Mouse (Mus musculus): ENCODE results near the gene Tjp3.

The Tjp3 gene

DNA sequence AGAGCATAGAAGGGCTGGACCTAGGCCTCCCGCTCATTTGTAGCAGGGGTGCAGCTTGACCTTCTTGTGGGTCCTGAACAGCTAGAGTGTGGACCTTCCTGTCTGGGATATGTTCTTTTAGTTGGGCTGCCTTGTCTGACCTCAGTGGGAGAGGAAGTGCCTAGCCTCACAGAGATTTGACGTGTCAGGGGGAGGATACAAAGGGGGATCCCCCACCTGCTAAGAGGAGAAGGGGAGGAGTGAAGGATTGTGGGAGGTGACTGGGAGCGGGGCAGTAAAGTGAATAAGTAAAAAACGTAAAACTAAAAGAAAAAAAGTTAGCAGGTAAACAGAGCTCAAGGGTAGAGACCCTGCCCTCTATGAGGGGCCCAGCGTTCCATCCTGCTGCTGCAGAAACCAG is 18.2 kb upstream of the Tjp3 start:
- ChIA-PET POLR2A (interaction anchor here in 2 of 4 experiments (1.5 to 9.8 kb wide), 4 partner anchors 11 to 16 kb away, joined by 6 to 85 read pairs (median 10); partner anchors contain the start of genes Cactin (in 2 of the 2), Pip5k1c (in 1 of the 2) and Tjp3 (in 1 of the 2)), CTCF (interaction anchor here in 1 of 4 experiments (1.2 to 3.4 kb wide), 3 partner anchors 17 to 32 kb away, joined by 3 to 14 read pairs (median 4); partner anchors contain the start of genes Pip5k1c and Tjp3)

DNA sequence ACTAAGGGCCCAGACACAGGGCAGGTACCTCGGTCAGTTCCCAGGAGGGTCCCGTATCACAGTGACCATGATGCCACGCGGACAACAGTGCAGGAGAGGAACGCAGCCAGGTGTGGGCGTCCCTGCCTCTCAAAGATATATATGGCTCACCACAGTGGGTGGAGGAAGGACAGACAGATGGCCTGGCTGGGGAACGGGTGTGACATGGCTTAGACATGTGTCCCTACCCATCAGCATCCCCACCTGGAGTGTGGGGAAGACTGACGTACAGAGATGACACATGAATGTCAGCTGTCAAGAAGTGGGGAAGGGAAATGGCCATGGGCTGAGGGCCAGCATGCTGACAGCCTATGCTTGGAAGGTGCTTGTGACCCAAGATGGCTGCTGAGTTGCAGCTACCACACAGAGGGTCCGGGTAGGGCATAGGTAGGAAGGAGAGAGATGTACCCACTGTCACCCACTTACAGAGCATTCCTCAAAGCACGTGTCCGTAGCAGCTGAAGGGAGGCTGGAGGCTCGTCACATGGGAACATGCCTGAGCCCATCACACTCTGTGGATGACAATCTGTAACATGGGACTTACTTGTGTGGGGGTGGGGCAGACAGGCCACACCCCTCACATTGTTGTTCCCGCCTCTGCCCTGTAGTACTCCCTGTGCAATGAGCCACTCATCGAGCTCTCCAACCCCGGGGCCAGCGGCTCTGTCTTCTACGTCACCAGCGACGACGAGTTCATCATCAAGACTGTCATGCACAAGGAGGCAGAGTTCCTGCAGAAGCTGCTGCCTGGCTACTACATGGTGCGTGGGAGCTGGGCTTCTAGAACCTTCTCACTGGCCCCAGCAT is 15.7 kb upstream of the Tjp3 start:
- POLR2A ChIA-PET = interaction anchor here (0.6 to 8.6 kb wide), 10 partner anchors 9 to 42 kb away, joined by 3 to 79 read pairs (median 5); partner anchors contain the start of genes Pip5k1c (in 3 of the 4), Cactin (in 2 of the 4) and Tjp3 (in 1 of the 4)
- CTCF ChIA-PET = interaction anchor here (0.5 to 8.6 kb wide), 13 partner anchors 9 to 109 kb away, joined by 3 to 263 read pairs (median 5); partner anchors contain the start of genes Tjp3 (in 3 of the 4), Pip5k1c (in 2 of the 4) and Cactin (in 1 of the 4)

- CTCF ChIA-PET = interaction anchor here (0.7 to 8.6 kb wide), 21 partner anchors 8 to 85 kb away, joined by 3 to 263 read pairs (median 9); partner anchors contain the start of genes Pip5k1c (in 3 of the 4), Tjp3 (in 2 of the 4), Cactin (in 1 of the 4) and Gipc3 (in 1 of the 4)
- POLR2A ChIA-PET = interaction anchor here (0.6 to 8.6 kb wide), 15 partner anchors 10 to 201 kb away, joined by 3 to 79 read pairs (median 6); partner anchors contain the start of genes Cactin (in 3 of the 4), Pip5k1c (in 2 of the 4) and Tjp3 (in 1 of the 4)
These were observed 14.8 kb upstream of the Tjp3 start for GRCm38 (mm10) chr10:81306173-81306668.

- CTCF ChIA-PET = interaction anchor here (0.7 to 8.6 kb wide), 58 partner anchors 8 to 882 kb away, joined by 3 to 263 read pairs (median 5); partner anchors contain the start of genes Pip5k1c (in 4 of the 4), Cactin (in 3 of the 4), Tjp3 (in 3 of the 4) and Hmg20b (in 2 of the 4)
- POLR2A ChIA-PET = interaction anchor here (0.7 to 8.6 kb wide), 26 partner anchors 8 to 201 kb away, joined by 3 to 79 read pairs (median 5); partner anchors contain the start of genes Pip5k1c (in 4 of the 4), Cactin (in 3 of the 4) and Tjp3 (in 2 of the 4)
These were observed 14.3 kb upstream of the Tjp3 start for GRCm38 (mm10) chr10:81305663-81306062.

GRCm38 (mm10) chr10:81304597-81305238 is 13.3 kb upstream of the Tjp3 start:
- CTCF ChIA-PET = interaction anchor here (0.5 to 8.6 kb wide), 88 partner anchors 8 to 881 kb away, joined by 3 to 263 read pairs (median 4); partner anchors contain the start of genes Pip5k1c (in 4 of the 4), Cactin (in 3 of the 4), Tjp3 (in 3 of the 4) and Hmg20b (in 2 of the 4)
- POLR2A ChIA-PET = interaction anchor here (0.7 to 8.6 kb wide), 34 partner anchors 9 to 718 kb away, joined by 3 to 79 read pairs (median 4); partner anchors contain the start of genes Cactin (in 4 of the 4), Pip5k1c (in 4 of the 4) and Tjp3 (in 2 of the 4)

GRCm38 (mm10) chr10:81303761-81304160 is 12.4 kb upstream of the Tjp3 start:
- ChIA-PET CTCF (interaction anchor here in 3 of 4 experiments (2.7 to 8.6 kb wide), 4 partner anchors 11 to 17 kb away, joined by 20 to 263 read pairs (median 66); partner anchors contain the start of genes Pip5k1c (in 2 of the 3), Tjp3 (in 2 of the 3) and Cactin (in 1 of the 3)), POLR2A (interaction anchor here (0.6 to 8.6 kb wide), 13 partner anchors 9 to 246 kb away, joined by 3 to 79 read pairs (median 7); partner anchors contain the start of genes Pip5k1c (in 3 of the 4), Cactin (in 2 of the 4) and Tjp3 (in 2 of the 4))

DNA sequence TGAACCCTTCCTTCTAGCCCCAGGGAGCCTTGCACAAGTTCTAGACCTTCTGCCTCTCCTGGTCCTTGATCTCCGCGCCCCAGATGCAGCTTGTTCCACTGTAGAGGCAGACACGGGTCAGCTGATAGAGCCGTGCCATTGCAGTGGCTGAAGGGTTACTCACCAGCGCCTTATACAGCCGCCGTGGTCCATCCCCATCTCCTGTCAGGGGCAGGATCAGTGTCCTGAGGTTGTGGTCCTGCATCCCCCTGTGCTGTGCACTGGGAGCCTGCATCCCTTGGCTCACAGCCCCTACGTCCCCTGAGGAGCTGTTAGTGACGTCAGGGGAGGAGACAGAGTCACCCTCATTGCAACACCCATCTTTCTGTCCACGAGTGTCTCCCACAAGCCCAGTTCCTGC is 11.9 kb upstream of the Tjp3 start:
- POLR2A ChIA-PET = interaction anchor here (0.6 to 8.6 kb wide), 14 partner anchors 8 to 247 kb away, joined by 3 to 79 read pairs (median 4); partner anchors contain the start of genes Cactin (in 3 of the 4), Pip5k1c (in 2 of the 4) and Tjp3 (in 2 of the 4)
- CTCF ChIA-PET = interaction anchor here in 3 of 4 experiments (0.6 to 8.6 kb wide), 6 partner anchors 11 to 247 kb away, joined by 3 to 263 read pairs (median 16); partner anchors contain the start of genes Pip5k1c (in 3 of the 3) and Tjp3 (in 2 of the 3)

DNA sequence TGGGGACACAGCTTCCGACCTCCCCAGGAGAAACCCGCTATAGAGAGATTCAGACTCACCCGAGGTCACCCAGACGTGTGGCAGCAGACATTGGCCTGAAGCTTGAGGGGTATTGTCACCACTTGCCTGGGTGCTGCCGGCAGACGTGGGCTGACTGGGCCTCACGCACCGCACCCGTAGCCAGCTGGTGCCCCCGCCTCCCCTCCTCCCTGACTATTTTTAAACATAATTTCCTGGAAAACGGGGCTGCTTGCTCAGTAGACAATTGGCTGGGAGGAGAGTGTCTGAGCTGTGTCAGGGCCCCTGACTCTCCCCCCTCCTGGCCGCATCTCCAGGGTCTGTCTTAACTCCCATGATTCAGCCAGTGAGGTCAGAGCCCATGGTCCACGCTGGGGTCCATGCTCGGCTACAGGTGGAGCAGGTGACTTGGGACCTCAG is 11.4 kb upstream of the Tjp3 start:
- POLR2A ChIA-PET = interaction anchor here in 3 of 4 experiments (0.6 to 8.6 kb wide), 16 partner anchors 8 to 875 kb away, joined by 3 to 79 read pairs (median 4); partner anchors contain the start of genes Cactin (in 3 of the 3), Pip5k1c (in 2 of the 3) and Tjp3 (in 2 of the 3)
- CTCF ChIA-PET = interaction anchor here in 3 of 4 experiments (0.6 to 8.6 kb wide), 10 partner anchors 10 to 247 kb away, joined by 3 to 263 read pairs (median 6); partner anchors contain the start of genes Pip5k1c (in 3 of the 3), Tjp3 (in 2 of the 3) and Cactin (in 1 of the 3)

- POLR2A ChIA-PET = interaction anchor here in 3 of 4 experiments (0.6 to 8.6 kb wide), 15 partner anchors 9 to 876 kb away, joined by 3 to 79 read pairs (median 3); partner anchors contain the start of genes Cactin (in 3 of the 3), Pip5k1c (in 2 of the 3) and Tjp3 (in 2 of the 3)
- CTCF ChIA-PET = interaction anchor here in 3 of 4 experiments (0.6 to 8.6 kb wide), 9 partner anchors 10 to 99 kb away, joined by 3 to 263 read pairs (median 10); partner anchors contain the start of genes Pip5k1c (in 3 of the 3), Tjp3 (in 2 of the 3) and Cactin (in 1 of the 3)
These were observed 10.9 kb upstream of the Tjp3 start for GRCm38 (mm10) chr10:81302288-81302687.

DNA sequence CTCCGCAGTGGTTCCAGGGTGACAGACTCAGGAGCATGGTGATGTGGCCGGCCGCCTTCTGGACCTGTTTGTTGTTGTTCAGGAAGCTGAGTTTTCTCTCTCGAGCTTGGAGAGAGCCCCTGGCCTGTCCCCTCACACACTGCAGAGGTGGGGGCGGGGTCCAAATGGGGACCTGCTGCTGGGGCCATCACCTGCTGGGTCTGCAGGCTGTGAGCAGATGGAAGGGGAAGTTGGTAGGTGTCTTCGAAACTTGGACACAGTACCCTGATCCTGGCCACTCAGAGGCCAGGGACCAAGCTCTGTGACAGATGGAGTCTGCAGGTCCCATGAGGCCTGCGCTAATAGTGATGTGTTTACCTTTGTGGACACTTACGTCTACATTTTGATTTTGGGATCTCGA is 9.9 kb upstream of the Tjp3 start:
- CTCF ChIA-PET = interaction anchor here in 3 of 4 experiments (1.8 to 8.6 kb wide), 4 partner anchors 9 to 16 kb away, joined by 10 to 263 read pairs (median 62); partner anchors contain the start of genes Pip5k1c (in 3 of the 3) and Tjp3 (in 2 of the 3)
- POLR2A ChIA-PET = interaction anchor here in 2 of 4 experiments (1.0 to 8.6 kb wide), 4 partner anchors 9 to 20 kb away, joined by 3 to 79 read pairs (median 6); partner anchors contain the start of genes Pip5k1c (in 2 of the 2), Cactin (in 1 of the 2) and Tjp3 (in 1 of the 2)

GRCm38 (mm10) chr10:81300352-81300907 is 9.0 kb upstream of the Tjp3 start:
- POLR2A ChIA-PET = interaction anchor here in 2 of 4 experiments (0.7 to 8.6 kb wide), 6 partner anchors 8 to 371 kb away, joined by 3 to 79 read pairs (median 3); partner anchors contain the start of genes Pip5k1c (in 2 of the 2), Cactin (in 1 of the 2), Gadd45b (in 1 of the 2) and Tjp3 (in 1 of the 2)
- CTCF ChIA-PET = interaction anchor here in 2 of 4 experiments (0.5 to 8.6 kb wide), 3 partner anchors 8 to 419 kb away, joined by 3 to 263 read pairs (median 112); partner anchors contain the start of genes Pip5k1c (in 2 of the 2) and Tjp3 (in 2 of the 2)

GRCm38 (mm10) chr10:81299585-81300351 is 8.4 kb upstream of the Tjp3 start:
- ChIA-PET POLR2A (interaction anchor here in 2 of 4 experiments (0.9 to 8.6 kb wide), 5 partner anchors 8 to 47 kb away, joined by 3 to 79 read pairs (median 31); partner anchors contain the start of genes Cactin (in 1 of the 2), Pip5k1c (in 1 of the 2) and Tjp3 (in 1 of the 2)), CTCF (interaction anchor here in 1 of 4 experiments (8.6 kb wide), 1 partner anchor 9 kb away, joined by 112 read pairs; the partner anchor contains the start of genes Pip5k1c and Tjp3)

GRCm38 (mm10) chr10:81298369-81299100 is 7.2 kb upstream of the Tjp3 start:
- POLR2A ChIA-PET = interaction anchor here in 3 of 4 experiments (0.7 to 4.8 kb wide), 15 partner anchors 10 to 209 kb away, joined by 3 to 35 read pairs (median 3); partner anchors contain the start of gene Cactin (in 2 of the 3)
- CTCF ChIA-PET = interaction anchor here in 3 of 4 experiments (0.6 to 3.0 kb wide), 10 partner anchors 9 to 175 kb away, joined by 3 to 21 read pairs (median 6); no protein-coding TSS in a partner anchor

GRCm38 (mm10) chr10:81297845-81298244 is 6.5 kb upstream of the Tjp3 start:
- POLR2A ChIA-PET = interaction anchor here in 3 of 4 experiments (0.7 to 8.2 kb wide), 24 partner anchors 9 to 210 kb away, joined by 3 to 85 read pairs (median 4); partner anchors contain the start of gene Cactin (in 3 of the 3)
- CTCF ChIA-PET = interaction anchor here in 3 of 4 experiments (0.6 to 10.3 kb wide), 14 partner anchors 7 to 255 kb away, joined by 3 to 263 read pairs (median 6); no protein-coding TSS in a partner anchor
